Mouse (Mus musculus): ENCODE measurements at regions not wholly inside any gene's neighbourhood (a gene's known extent, or its start where the extent isn't known, plus 50 kb on each side); places are given as distances from the start of the nearest gene placed in this dataset.
"Not testable (repeated sequence)": the region's sequence is repeated elsewhere in the genome, so short reads cannot be mapped to it uniquely, and the experiment has no call there.

GRCm38 (mm10) chr13:57055409-57056195 is 159.8 kb upstream of the Trpc7 start:
- no peak for DNase-seq (ENCODE audit: extremely low spot score, low read depth, low spot score)

- no peak for DNase-seq (ENCODE audit: extremely low spot score, low read depth, low spot score)
These were observed 157.6 kb upstream of the Trpc7 start for GRCm38 (mm10) chr13:57053361-57053760.

GRCm38 (mm10) chr13:57046130-57046529 is 150.3 kb upstream of the Trpc7 start:
- DNase-seq (ENCODE audit: extremely low spot score, low read depth, low spot score) = not testable (repeated sequence)

GRCm38 (mm10) chr13:57044455-57044854 is 148.7 kb upstream of the Trpc7 start:
- DNase-seq (ENCODE audit: extremely low spot score, low read depth, low spot score) = no peak

GRCm38 (mm10) chr13:57043316-57043974 is 147.7 kb upstream of the Trpc7 start:
- no peak for DNase-seq (ENCODE audit: extremely low spot score, low read depth, low spot score)

- no peak for DNase-seq (ENCODE audit: extremely low spot score, low read depth, low spot score)
These were observed 146.7 kb upstream of the Trpc7 start for GRCm38 (mm10) chr13:57042514-57042913.

GRCm38 (mm10) chr13:57032871-57033270 is 137.1 kb upstream of the Trpc7 start:
- DNase-seq (ENCODE audit: extremely low spot score, low read depth, low spot score) = no peak

- DNase-seq (ENCODE audit: extremely low spot score, low read depth, low spot score) = no peak
These were observed 122.0 kb upstream of the Trpc7 start for GRCm38 (mm10) chr13:57017553-57018341.

DNA sequence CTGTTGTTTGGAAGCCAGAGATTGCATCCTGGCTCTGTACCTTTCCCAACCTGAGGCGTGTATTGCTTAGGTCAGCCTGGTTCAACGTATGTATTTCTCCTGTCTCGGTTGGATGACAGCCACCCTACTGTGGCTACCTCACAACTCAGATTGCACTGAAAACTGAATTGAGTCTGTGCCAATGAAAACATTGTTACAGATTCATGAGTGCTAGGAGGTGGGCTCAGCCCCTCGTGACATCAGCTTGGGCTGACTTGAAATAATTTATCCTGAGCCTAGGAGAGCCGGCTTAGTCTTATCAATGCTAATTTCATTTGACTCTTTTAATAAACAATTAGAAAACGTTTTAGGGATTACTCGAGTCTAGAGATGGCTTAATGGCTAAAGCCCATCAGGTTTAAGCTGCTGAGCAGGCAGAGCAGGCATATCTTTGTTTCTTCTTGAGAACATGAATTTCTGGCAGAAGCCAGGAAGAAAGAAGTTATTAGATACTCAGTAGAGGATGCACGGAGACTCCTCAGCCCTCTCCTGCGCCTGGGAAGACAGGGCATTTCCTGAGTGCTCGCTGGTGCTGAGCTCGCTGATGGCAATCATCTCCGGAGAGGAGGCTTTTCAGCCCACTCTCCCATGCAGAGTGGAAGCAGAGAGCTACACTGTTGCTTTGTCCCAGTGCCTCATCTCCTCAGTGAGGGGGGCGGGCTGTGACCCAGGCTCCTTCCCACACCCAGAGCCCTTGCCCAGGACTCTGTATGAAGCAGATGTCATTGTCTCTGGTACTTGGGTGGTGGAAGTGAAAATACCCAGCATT is 120.9 kb upstream of the Trpc7 start:
- no peak for DNase-seq (ENCODE audit: extremely low spot score, low read depth, low spot score)

DNA sequence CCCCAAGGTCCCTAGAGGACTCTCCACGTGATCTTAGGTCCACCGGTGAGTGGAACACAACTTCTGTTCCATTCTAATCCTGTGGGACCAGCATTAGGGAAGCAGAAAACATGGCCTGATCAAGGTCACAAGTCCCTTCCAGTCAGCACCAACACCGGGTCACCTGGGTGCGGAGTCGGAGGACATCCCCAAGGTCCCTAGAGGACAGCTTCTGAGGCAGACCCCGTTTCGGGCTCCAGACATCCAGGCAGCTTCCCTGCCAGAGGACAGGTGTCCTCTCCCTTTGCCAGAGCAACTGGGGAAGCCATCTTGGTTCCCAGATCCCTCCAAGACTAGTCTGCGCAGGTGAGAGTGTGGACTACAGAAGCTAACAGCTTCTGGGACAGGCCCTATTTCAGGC is 111.4 kb upstream of the Trpc7 start:
- not testable (repeated sequence) for DNase-seq (ENCODE audit: extremely low spot score, low read depth, low spot score)

DNA sequence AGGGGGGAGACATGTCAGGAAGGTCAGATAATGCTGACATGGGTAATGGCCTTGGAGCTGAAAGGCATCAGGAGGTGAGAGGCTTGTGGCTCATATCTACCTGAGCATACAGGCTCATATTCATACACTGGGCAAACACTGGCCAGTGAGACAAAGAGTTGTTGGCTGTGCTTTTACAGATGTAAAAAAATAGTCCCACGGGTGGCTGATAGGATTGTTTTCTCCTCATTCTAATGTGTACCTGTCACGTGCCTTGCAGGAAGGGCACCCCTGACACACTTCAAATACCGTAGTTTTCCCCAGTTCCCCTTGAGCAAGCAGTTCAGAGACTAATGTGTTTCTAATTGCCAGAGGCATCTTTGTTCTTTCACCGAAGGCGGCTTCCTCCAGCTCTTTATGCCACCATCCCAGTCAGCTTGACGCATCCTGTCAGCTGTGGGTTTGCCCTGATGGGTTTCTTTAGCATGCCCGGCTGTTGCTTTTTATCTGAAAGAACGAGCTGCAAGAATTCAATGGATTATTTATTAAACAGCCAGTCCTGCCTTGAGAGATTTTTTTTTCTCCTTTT is 107.9 kb upstream of the Trpc7 start:
- DNase-seq (ENCODE audit: extremely low spot score, low read depth, low spot score) = no peak

DNA sequence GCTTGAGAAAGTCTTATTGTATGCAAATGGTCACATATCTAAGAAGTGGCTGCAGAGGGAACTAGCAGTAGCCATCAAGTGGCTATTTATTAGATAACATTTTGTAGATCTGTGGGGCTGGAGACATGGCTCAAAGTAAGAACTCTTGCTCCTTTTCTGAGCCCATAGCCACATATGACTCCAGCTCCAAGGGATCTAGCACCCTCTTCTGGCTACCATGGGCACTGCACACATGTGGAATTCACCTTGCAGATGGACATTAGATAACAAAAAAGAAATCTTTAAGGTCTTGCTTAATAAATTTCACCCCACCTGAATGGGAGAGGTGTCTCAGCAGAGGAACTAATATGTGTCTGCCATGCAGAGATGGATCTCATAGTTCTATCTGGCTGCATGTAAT is 96.2 kb upstream of the Trpc7 start:
- DNase-seq (ENCODE audit: extremely low spot score, low read depth, low spot score) = no peak

GRCm38 (mm10) chr13:56974063-56974462 is 78.3 kb upstream of the Trpc7 start:
- DNase-seq (ENCODE audit: extremely low spot score, low read depth, low spot score) = no peak

DNA sequence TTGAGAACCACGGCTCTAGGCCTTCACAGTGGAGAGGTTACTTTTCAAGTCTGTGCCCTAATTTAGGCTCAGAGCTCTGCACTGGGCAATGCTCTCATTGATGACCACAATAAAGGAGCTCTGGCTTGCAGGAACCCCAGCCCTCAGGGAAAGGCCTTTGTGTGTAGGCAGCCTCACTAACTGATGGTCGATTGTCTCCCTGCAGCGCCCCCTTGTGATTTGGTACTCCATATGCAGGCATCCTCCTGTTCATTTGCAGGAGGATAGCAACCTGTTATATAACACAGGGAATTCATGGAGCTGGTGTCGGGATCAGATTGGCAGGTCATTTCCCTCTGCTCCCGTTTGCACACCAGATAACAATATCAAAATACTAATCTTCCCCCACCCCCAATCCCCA is 59.6 kb upstream of the Trpc7 start:
- no peak for DNase-seq (ENCODE audit: extremely low spot score, low read depth, low spot score)

DNA sequence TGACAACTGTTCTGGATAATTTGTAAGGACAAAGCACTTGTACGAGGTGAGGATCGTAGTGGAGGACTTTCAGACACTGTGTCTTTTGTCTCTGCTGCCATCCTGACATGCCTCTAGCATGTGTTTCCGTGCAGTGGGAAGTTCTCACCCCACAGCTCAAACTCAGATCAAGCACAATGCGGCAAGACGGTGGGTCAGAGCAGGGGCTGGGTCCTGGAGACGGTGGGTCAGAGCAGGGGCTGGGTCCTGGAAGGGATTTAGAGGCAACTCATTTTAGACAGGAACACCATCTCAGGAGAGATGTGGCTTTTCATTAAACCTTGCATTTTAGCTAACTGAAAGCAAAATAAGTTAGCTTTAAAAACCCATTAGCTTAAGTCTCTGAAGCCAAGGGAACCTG is 52.3 kb upstream of the Trpc7 start:
- no peak for DNase-seq (ENCODE audit: extremely low spot score, low read depth, low spot score)

GRCm38 (mm10) chr13:56947266-56947665 is 51.5 kb upstream of the Trpc7 start:
- no peak for DNase-seq (ENCODE audit: extremely low spot score, low read depth, low spot score)

Data from hindlimb bud, embryonic 11.5 days (tissue).